11 mouse cellular contexts compared by ENCODE assay signal in the genomic region with DNA sequence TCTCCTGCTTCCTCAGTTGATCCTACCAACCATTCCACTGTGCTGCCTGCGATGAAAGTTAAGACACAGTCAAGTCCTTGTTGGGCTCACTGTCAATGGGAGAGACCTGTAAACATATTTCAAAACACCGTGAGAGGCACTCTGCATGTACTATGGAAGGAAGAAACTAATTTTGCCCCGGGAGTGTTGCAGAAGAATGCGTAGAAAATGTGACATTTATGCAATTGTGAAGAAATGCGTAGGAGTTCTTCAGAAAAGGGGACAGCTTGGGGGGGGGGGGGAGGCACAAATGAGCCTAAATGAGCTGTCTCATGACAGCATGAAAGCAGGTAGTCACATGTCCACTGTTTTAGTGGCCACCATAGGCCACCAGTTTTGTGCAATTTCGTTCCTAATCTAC.
"Had no signal": no experiment of that assay in that cellular context is flagged by ENCODE, and none has a peak within 500 bp of the region (broad histone marks: within the 10 kb centered on the region; RNA-seq: fewer than 3 reads in every experiment).

No protein-coding gene starts in this region.

- DNase-seq: retina, postnatal 1 day; right cerebral cortex, adult 18-20 months; right cerebral cortex, postnatal 14 days; right cerebral cortex, postnatal 25 days; right cerebral cortex, postnatal 4 days; spleen, adult 18-20 months; thymus, adult 18-20 months; thymus, adult 2 months; thymus, postnatal 14 days; thymus, postnatal 25 days; thymus, postnatal 36 days had no signal
